Mouse (Mus musculus): Measurements from ENCODE around the gene Ugcg. TPM values are rescaled to one million over a fixed set of nuclear protein-coding genes. Genes with fewer than 3 reads are reported as not detected.

Gene Ugcg
- total RNA-seq, 2 experiments from 2014 or later: 5.7 to 6.6 TPM

DNA sequence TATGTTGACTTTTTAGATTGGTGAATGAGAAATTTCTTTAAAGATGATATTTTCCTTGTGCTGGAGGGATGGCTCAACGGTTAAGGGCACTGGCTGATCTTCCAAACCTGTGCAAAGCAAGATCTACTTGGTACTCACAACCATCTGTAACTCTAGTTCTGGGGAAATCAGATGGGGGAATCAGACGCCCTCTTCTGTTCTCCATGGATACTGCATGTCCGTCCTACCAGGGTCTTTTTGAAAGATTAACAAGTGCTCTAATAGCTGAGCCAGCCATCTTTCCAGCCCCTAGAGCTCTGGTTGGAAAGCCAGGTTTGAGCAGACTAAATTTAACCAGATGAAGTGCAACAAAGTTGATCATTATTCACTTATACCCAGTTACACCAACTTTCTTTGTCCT lies 1.8 kb upstream of the Ugcg start:
- DNase-seq: no peak
- intact Hi-C loops (cut with DNase I): loop anchor here (5.0 kb wide), 2 partner anchors 90 to 155 kb away; no protein-coding TSS in a partner anchor

DNA sequence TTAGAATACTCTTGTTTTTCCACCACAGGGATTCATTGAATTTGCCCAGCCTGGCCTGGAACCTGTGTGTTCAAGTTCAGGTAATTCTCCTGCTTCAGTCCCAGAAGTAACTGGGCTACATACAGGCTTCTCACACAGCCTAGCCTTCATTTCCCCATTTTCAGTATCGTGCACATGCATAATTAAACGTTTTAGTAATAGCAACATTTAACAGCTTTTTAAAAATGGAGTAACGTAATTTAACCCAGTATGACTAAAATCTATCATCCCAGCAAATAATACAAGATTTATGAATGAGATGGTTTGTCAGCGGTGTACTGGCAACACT lies 619 bp upstream of the Ugcg start:
- DNase-seq: no peak

DNA sequence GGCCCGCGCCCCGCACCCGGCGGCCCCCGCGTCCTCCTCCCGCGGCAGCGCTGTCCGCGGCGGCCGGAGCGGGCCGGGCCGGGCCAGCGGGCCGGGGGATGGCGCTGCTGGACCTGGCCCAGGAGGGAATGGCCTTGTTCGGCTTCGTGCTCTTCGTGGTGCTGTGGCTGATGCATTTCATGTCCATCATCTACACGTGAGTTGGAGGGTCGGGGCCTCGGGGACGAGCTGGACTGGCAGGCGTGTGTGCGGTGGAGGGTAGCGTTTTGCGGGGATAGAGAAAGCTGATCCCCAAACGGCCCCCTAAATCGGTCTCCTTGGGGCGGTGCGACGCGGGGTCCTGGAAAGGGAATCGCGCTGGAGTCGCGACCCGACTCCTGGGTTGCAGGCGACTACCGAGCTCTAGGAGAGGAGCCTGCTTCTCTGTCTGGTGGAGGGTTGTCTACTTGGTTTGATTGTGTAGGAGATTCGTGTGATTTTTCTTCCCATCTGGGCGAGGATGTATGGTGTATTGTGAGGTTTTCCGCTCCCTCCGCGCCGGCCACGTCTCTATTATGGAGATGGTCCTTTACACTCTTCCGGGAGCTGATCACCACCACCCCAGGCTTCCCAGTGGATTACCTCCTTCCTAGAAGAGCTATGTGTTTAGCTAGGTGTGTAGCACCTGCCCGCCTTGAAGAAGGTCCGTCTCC lies 635 bp downstream of the Ugcg start:
- DNase-seq: peak in 1 of 2 experiments; percentile 46

More for the DNA sequence above, 619 bp upstream of the Ugcg start:
- intact Hi-C loops (cut with DNase I): loop anchor here (5.0 kb wide), 2 partner anchors 91 to 154 kb away; no protein-coding TSS in a partner anchor

DNA sequence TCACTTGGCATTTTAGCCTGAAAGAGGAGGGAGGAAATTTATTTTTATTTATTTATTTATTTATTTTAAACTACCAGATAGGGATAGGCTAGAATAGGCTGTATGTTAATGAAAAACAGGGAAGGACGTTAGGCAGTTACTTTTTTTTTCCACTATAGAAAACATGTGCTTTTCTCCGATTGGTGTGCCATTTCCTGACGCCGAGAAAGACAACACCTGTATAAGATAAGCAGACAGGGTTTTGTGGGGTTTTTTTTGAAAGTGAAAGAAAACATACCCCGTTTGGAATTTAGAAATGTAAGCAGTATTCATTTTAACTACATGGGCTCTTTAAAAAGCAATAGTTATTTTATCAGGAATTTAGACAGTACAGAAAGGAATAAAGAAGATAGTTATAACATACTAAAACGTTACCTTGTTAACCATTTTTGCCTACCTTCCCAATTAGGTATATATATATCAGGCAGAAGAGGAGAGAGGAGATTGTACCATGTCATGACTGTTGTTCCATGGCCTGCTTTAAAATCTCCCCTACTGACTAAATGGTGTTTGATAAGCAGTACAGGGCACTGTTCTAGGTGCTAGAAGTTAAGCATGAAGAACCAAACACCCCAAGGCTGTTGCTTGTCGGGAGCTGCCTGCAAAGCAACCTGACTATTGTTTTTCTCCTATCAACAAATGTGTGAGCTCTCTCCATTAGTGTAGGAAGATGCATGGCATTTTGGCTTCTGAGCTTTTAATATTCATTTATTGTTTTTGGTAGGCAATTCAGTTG lies 1.8 kb downstream of the Ugcg start:
- no peak for DNase-seq
- intact Hi-C loops (cut with DNase I): no loop called here

More for the DNA sequence above, 635 bp downstream of the Ugcg start:
- intact Hi-C loops (cut with DNase I): loop anchor here (5.0 kb wide), 2 partner anchors 92 to 153 kb away; no protein-coding TSS in a partner anchor

DNA sequence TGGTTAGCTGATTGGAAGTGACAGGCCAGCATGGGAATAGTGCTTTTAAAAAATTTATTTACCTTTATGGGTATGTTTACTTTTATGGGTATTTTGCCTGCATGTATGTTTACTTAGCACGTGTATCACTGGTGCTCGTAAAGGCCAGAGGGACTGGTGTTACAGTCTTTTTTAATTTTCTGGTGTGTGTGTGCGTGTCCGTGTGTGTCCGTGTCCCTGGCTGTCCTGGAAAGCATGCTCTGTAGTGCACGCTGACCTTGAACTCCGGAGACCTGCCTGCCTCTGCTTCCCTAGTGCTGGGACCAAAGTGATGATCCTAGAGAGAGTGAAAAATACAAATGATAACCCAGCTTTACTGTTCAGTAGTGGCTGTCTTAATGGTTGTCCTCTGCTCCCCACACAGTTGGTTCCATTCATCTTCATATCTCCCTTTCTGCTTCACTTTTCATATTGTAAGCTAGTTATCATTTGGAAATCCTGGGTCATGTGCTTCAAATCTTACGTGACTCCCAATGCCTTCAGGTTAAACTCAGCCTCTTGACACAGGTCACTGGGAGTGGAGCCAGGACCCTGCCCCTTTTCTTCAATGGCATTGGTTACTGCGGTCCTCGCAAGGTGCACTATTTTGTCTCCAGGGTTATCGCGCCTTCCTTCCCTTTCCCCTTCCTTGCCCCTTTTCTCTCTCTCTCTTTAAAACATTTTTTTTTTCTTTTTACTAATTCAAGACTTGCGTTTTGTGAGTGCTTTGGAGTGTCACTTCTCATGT lies 5.9 kb downstream of the Ugcg start:
- intact Hi-C loops (cut with DNase I): no loop called here
- no peak for DNase-seq

DNA sequence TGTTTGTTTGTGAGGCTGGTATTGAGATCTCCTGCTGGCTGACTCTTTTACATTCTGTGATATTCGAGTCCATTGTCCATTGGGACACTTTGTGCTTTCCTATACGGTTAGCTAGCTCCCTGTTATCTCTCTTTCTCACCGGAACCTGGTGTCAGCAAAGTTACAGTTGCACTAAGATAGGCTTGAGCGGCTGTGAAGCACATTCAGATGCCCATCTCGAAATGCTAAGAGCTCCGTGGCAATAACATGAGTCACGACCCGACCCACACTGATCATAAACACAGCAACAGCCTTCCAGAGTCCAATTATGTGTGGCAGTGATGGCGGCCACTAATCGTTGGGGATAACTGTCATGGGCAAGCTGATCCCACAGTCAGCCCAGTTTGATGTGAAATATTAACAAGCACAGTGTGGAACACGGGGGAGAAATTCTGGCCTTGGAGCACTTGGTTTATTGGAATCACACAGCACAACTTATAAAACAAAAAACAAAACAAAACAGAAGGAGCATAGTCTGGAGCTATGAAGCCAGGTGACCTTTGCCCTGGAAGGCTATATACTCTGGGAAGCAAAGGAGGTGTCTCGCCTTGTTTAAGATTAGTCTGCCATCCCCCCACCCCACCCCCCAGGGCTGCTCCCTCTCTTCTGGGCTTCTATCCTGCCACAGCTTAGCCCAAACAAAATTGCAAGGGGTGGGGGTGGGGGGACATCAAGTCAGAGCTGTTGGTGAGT lies 7.5 kb downstream of the Ugcg start:
- DNase-seq: no peak
- intact Hi-C loops (cut with DNase I): no loop called here

DNA sequence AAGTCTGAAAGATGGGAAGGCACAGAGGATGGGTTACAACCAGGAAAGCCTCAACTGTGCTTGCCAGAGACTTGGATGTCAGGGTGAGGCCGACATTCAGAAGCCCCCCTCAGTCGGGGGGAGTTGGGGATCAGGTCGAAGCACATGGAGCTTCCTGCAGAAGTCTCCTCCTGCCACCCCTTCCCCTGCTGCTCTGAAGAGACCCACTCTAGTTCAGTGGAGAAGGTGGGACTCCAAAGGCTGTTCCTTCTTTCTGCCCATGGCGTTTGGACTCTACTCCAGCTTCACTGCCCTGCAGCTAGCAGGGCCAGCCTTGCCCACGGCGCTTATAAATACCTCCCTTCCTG lies 8.0 kb downstream of the Ugcg start:
- no peak for DNase-seq
- intact Hi-C loops (cut with DNase I): no loop called here

DNA sequence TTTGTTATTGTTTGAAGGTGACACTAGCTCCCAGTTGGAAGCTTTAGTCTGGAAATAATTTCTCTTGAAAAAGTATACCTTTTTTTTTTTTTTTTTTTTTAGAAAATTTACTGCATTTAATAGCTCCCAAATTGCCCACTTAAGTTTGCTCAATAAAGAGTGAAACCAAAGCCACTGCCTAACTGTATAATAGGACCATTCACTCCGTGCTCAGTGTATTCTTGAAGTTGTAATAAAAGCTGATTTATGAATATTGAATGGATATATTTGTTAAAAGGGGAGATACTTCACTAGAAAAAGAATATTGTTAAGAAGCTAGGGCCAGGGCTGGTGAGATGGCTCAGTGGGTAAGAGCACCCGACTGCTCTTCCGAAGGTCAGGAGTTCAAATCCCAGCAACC lies 8.4 kb downstream of the Ugcg start:
- intact Hi-C loops (cut with DNase I): no loop called here

DNA sequence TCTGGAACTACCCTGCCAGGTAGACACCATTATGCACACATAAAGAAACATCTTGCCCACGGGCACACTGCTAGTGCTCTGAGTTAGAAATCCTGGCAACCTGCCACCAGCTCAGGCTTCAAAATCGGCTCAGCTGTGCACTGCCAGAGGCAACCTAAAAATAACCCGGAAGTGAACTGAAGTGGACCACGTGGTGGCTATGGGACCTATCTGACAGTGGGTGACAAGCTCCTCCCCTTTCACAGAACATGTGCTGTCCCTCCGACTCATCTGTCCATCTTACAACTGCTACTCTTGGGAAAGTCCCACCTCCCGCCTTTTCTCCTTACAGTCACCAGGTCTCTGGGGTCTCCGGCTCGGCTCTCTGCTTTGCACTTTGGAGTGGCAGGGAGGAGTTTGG lies 10.3 kb downstream of the Ugcg start:
- peak; percentile 32 to 35 for DNase-seq
- intact Hi-C loops (cut with DNase I): no loop called here

More for the DNA sequence above, 8.4 kb downstream of the Ugcg start:
- no peak for DNase-seq

DNA sequence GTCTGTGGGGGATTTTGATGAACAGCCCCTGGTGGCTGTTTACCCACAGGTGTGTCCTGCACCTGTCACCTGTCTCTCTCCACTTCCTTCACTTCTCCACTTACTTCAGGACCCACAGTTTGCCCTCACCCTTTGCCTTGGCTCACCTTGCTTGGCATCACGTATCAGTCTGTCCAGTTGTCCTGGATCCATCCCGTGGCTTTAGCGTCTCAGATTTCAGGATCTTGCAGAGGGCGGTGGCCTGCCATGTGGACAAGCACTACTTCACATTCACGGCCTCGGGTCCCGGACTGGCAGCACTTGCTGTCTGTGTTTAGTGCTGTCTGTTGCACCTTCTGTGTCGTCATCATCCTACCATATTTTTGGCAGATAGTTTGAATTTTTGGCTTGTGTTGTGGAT lies 10.7 kb downstream of the Ugcg start:
- intact Hi-C loops (cut with DNase I): no loop called here
- DNase-seq: no peak

DNA sequence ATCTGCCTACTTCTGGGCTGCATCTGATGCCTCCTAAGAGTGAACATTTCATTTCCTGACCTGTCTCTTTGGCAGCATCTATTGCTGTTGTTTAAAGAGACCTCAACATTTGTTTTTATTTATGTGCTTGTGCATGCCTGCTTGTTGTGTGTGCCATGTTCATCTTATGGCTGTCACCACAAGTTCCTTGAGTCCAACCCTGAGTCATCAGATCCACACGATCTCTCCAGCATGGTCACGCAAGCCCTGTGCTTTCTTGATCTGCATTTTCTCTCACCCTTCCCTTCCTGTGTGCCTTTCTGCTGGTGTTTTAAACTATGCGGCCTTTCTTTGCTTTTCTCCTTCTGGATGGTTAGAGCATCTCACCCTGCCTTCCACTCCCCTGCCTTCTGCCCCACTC lies 11.6 kb downstream of the Ugcg start:
- no peak for DNase-seq
- intact Hi-C loops (cut with DNase I): no loop called here

DNA sequence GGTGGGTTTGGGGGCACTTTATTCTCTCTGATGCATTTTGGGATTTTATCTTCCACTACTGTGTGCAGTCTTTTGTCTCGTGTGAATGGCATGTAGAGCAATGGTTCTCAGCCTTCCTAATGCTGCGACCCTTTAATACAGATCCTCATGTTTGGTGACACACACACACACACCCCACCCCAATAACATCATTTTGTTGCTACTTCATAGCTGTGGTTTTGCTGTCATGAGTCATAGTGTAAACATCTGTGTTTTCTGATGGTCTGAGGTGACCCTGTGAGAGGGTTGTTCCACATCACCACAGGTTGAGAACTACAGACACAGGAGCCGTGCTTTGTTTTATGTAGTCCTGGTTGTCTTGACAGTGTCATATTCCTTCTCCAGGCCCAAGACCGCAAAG lies 15.6 kb downstream of the Ugcg start:
- no peak for DNase-seq
- intact Hi-C loops (cut with DNase I): no loop called here

DNA sequence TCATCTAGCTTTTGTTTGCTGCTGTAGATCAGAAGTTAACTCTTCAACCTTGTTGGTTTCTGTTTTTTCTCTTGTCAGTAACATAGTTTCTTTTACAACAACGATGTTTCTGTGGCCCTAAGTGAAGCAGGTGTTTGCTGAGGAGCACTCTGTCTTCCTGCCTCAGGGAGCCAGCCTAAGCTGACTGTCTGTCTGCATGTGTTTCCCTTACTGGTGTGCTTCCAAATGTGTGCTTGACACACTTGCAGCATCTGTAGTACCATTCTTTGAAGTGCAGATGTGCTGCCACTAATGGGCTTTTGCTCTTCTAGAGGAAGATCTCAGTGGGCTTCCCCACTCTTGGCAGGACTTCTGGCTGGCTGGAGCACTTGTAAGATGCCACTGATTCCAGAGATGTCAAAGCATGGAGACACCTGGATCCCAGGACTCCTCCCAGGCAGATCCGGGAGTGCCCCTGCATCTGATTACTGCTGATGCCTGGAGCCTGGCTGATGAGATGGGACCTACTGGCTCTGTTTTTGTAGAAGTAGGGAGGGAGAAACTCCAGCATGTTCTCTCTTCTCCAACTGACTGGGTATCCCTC lies 16.8 kb downstream of the Ugcg start:
- DNase-seq: no peak
- intact Hi-C loops (cut with DNase I): no loop called here

DNA sequence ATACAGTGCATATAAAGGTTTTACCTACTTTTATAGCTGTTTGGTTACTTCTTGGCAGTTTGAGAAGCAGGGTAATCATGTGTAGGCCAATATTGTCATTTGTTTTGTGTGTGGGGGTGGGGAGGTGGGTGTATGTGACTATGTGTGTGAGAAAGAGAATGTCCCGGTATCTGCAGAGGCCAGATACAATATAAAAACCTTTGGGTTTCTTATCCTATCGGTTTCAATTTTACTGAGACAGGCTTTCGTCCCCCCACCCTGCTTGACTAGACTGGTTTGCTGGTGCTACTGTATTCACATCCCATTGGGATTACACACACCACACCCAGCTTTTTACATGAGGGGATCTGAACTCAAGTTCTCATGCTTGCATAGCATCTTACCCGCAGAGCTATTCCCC lies 17.5 kb downstream of the Ugcg start:
- intact Hi-C loops (cut with DNase I): no loop called here
- no peak for DNase-seq

DNA sequence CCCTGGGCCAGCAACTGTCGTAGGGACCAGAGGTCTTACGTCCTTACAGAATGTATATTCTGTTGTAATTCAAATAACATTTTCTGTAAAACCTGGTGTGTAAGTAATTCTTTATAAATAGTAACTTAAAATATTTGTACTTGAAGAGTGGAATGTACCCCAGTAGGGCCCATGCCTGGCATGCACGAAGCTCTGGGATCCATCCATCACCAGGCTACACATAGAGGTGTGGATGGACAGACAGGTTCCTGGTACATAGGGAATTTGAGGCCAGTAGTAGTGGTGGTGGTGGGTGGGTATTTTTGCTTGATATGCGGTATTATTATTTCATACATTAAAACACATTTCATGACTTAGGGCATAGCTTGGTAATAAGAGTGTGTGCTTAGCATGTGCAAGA lies 19.6 kb downstream of the Ugcg start:
- intact Hi-C loops (cut with DNase I): no loop called here

DNA sequence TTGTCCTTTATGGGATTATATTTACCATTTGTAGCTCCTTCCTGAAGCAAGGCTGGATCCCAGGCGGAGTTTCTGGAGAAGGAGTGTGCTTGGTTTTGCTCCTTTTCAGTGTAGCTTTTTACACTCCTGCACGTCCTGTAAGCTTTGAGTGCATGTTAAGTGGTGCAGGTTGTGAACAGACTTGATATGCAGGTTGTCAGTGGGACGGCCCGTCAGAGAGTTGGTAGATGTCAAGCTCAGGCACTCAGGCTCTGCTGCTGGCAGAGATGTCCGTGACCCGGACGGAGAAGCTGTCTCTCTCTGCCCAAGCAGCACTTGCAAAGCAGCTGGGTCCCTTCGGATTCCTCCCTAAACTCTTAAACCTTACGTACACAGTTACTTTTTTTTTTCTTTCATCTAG lies 22.1 kb downstream of the Ugcg start:
- intact Hi-C loops (cut with DNase I): no loop called here
- no peak for DNase-seq

More for the DNA sequence above, 19.6 kb downstream of the Ugcg start:
- DNase-seq: no peak

DNA sequence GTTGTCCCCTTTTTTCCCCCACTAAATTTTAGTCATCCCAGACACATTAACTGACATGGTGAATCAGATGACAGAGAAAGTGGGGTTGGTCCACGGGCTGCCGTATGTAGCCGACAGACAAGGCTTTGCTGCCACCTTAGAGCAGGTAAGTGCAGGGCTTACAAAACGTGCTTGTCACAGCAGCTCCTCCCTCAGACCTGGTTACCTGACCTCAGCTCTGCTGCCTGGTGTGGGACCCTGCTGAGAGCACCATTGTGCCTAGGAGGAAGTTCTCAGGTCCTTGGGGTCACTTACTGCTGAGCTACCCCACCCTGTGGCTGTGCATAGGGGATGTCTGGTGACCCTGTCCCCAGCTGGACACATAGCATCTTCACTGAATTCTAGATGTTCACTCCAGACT lies 24.8 kb downstream of the Ugcg start:
- no peak for DNase-seq
- intact Hi-C loops (cut with DNase I): no loop called here

DNA sequence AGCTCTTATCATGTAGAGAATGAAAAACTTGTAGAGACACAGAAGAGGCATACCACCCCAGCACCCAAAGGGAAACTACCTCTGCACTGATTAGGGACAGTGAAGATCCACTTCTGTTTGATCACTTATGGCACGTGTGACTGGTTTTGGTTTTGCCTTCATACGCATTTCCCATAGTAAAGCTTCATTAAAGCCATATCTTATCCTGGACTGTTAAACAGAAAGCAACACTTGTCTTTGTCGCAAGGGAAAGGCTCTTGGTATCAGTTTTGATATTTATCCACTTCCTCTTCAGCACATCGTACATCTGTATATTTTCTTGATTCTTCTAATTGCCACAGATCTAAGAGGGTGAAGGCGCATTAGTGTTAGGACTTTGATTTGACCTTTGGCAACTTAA lies 25.6 kb downstream of the Ugcg start:
- intact Hi-C loops (cut with DNase I): no loop called here
- no peak for DNase-seq

DNA sequence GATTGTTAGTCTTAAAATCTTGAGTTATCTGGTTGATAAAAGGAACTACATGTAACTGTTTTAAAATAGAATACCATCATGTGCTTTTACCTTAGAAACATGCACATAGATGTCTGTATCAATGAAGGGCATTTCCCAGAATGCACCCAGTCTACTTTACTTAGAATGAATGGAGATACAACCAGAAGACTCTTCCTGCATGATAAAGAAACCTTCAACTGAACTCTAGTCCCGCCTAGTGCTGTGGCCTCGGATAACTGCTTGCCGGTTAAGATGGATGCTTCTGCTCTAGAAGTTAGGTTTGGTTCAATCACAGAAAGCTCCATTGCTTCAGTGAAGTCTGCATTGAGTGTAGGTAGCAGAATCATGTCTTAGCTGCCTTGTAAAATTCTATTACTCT lies 26.5 kb downstream of the Ugcg start:
- intact Hi-C loops (cut with DNase I): no loop called here
- no peak for DNase-seq

DNA sequence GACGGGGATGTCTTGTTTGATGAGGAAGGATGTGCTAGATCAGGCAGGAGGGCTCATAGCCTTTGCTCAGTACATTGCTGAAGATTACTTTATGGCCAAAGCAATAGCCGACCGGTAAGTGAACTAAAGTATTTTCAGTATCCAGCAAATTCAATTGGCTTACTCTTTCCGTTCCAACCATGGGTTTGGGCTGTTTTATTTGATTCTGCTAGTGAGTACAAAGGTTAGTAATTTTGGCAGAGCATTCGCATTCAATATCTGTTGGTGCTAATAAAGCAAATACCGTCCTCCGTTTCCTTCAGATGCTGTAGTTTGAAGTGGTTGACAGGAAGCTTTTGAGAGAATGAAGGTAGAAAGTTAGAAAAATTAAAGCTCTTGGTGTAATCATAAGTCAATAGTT lies 28.0 kb downstream of the Ugcg start:
- intact Hi-C loops (cut with DNase I): no loop called here

More for the DNA sequence above, 28.0 kb downstream of the Ugcg start:
- DNase-seq: no peak
